Mouse (Mus musculus) midbrain, embryonic 16.5 days (tissue): ENCODE results near the gene Arid1b. TPM values are rescaled to one million over a fixed set of nuclear protein-coding genes. Genes with fewer than 3 reads are reported as not detected.

Experiments used
- ATAC-seq: fragments of 200-750 bp; cut with Nextera tagmentation; 2 replicates; pipeline ENCODE4 v1.8.0; 2017; ENCODE audit warnings: moderate TSS enrichment
- H3K27ac ChIP-seq: fragments of 300-500 bp; sonication (generic); 2 replicates; pipeline ENCODE4 v1.5.1; 2014; ENCODE audit warnings: mild to moderate bottlenecking, low read length, mixed read lengths
- H3K27me3 ChIP-seq: fragments of 300-500 bp; sonication (generic); 2 replicates; pipeline ENCODE4 v1.6.1; 2014; ENCODE audit warnings: low read depth, low read length, mixed read lengths; ENCODE audit not compliant: control insufficient read depth, insufficient read depth
- H3K36me3 ChIP-seq: fragments of 300-500 bp; sonication (generic); 2 replicates; pipeline ENCODE4 v1.6.1; 2014; ENCODE audit warnings: mild to moderate bottlenecking, low read length, moderate library complexity, mixed read lengths; ENCODE audit not compliant: control insufficient read depth, insufficient read depth
- H3K4me1 ChIP-seq: fragments of 300-500 bp; sonication (generic); 2 replicates; pipeline ENCODE4 v1.6.1; 2014; ENCODE audit warnings: mild to moderate bottlenecking, low read length, mixed read lengths; ENCODE audit not compliant: control insufficient read depth, insufficient read depth
- H3K4me2 ChIP-seq: fragments of 300-500 bp; sonication (generic); 2 replicates; pipeline ENCODE4 v1.6.1; 2014; ENCODE audit warnings: mild to moderate bottlenecking, low read length, mixed read lengths
- H3K4me3 ChIP-seq: fragments of 300-500 bp; sonication (generic); 2 replicates; pipeline ENCODE4 v1.5.1; 2014; ENCODE audit warnings: low read depth, mild to moderate bottlenecking, low read length, moderate library complexity, mixed read lengths
- H3K9ac ChIP-seq: fragments of 300-500 bp; sonication (generic); 2 replicates; pipeline ENCODE4 v1.6.1; 2014; ENCODE audit warnings: low read depth, low read length, mixed read lengths
- H3K9me3 ChIP-seq: fragments of 300-500 bp; sonication (generic); replicated peaks from 2 replicates; pipeline ENCODE4 v1.6.1; 2014; ENCODE audit warnings: mild to moderate bottlenecking, low read length, mixed read lengths; ENCODE audit not compliant: control insufficient read depth, poor library complexity, severe bottlenecking
- WGBS: fragments of 180-500 bp; shearing (Covaris S2); extraction: QIAGEN DNeasy Blood & Tissue Kit; methylation state at CpG from one replicate; pipeline ENCODE4 v1.1.7; 2014; 5-methylcytosine and 5-hydroxymethylcytosine counted together
- polyA plus RNA-seq: library from polyadenylated mRNA; unstranded; fragments of >200 nt; fragmentation: Nextera tagmentation; extraction: Ambion mirVana; gene quantifications from 2 replicates; pipeline ENCODE4 v1.2.1, GENCODE M21; 2015

The Arid1b gene
- polyA plus RNA-seq, 1 experiment from 2014 or later = 13.1 TPM

DNA sequence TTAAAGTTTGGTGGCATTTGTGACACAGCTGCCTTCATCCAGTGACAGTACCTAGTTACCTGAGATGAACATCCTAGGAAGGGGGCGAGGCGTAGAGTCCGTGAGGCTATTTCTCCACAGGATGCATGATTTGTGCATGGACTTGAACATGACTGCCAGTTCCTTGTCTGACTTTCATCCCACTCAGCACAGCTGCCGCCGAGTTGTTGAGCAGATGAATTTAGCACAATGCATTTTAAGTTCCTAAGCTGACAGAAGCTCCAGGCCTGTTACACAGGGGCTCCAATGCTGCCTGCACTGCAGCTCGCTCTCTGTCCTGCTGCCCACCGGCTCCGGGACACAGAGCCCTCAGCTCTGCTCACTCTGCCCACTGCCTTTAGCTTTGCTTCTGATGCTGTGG, 181.4 kb downstream of the Arid1b start:
- H3K27me3 ChIP-seq = no peaks in the 10 kb centered on the region
- 70% methylated on average over 8 of the region's 8 CpGs for WGBS
- no peak for ATAC-seq

DNA sequence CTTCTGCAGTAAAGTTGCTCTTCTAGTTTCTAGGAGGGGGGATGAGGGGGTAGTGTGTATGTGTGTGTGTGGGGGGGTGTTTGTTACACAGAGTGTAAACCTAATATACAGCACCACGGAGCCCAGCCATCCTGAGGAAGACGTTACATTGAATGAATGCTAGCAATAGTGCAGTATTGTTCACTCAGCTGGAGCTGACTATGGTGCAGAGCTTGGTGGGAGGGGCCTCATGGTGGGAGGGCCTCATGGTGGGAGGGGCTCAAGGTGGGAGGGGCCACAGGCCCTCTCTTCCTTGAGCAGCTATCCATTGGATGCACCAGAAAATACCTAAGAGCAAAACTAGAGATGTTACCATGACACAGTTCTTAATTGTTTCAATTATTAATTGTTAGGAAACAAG, 182.2 kb downstream of the Arid1b start:
- H3K4me3 ChIP-seq = no peak overlapping the region
- peaks cover 6% of the 10 kb centered on the region for H3K4me1 ChIP-seq
- no peak overlapping the region for H3K27ac ChIP-seq
- H3K27me3 ChIP-seq = no peaks in the 10 kb centered on the region
- no peaks in the 10 kb centered on the region for H3K36me3 ChIP-seq
- H3K9ac ChIP-seq = no peak overlapping the region
- H3K4me2 ChIP-seq = no peak overlapping the region
- no peaks in the 10 kb centered on the region for H3K9me3 ChIP-seq
- no peak for ATAC-seq
- WGBS = 60% methylated on average over 2 of the region's 2 CpGs

More for the DNA sequence above, 181.4 kb downstream of the Arid1b start:
- Histone ChIP-seq H3K9me3 (no peaks in the 10 kb centered on the region), H3K4me1 (peaks cover 6% of the 10 kb centered on the region), H3K4me3 (no peak overlapping the region), H3K9ac (no peak overlapping the region), H3K36me3 (no peaks in the 10 kb centered on the region), H3K4me2 (no peak overlapping the region), H3K27ac (no peak overlapping the region)

DNA sequence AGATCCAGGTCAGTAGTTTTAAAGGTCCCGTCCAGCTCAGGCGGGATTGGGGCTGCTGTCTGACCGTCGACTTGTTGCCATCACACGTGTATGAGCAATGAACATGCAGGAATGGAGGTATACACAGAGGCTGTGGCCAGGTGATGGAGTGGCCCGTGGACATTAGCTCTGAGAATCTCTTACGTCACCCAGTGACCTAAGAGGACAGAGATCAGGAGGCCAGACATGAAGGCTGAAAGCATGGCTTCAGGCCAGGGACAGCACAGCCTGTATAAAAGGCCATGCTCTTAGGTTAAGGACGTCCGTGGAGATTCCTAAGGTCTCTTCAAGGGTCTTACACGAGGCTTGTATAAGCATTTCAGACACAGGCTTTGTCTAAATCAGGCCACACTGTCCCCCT, 184.4 kb downstream of the Arid1b start:
- ATAC-seq = no peak
- no peaks in the 10 kb centered on the region for H3K9me3 ChIP-seq
- WGBS = 88% methylated on average over 10 of the region's 10 CpGs
- peaks cover 9% of the 10 kb centered on the region for H3K4me1 ChIP-seq
- H3K27ac ChIP-seq = no peak overlapping the region
- H3K4me2 ChIP-seq = no peak overlapping the region
- H3K36me3 ChIP-seq = no peaks in the 10 kb centered on the region
- H3K4me3 ChIP-seq = no peak overlapping the region
- H3K27me3 ChIP-seq = no peaks in the 10 kb centered on the region
- no peak overlapping the region for H3K9ac ChIP-seq

DNA sequence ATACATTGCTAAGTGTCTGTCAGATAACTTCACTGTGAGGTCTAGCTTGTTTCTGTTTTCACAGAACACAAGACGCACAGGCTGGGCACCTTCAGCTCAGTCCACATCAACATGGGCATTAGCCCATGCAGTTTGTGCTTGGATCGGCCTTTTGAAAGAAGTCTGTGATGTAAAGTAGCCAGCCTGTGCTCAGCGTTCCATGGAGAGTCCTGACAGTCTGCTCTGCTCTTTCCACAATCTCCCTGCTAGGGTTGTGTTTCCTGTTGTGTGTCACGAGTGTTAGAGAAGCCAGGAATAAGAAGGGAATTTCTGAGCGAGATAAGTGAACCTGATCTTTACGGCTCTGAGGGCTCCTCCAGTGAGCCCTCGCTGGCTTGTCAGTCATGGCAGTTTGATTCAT, 184.9 kb downstream of the Arid1b start:
- WGBS = 68% methylated on average over 7 of the region's 7 CpGs
- Histone ChIP-seq H3K27me3 (no peaks in the 10 kb centered on the region), H3K27ac (no peak overlapping the region), H3K36me3 (no peaks in the 10 kb centered on the region), H3K4me3 (no peak overlapping the region), H3K4me1 (peaks cover 9% of the 10 kb centered on the region), H3K4me2 (no peak overlapping the region), H3K9me3 (no peaks in the 10 kb centered on the region), H3K9ac (no peak overlapping the region)
- no peak for ATAC-seq

DNA sequence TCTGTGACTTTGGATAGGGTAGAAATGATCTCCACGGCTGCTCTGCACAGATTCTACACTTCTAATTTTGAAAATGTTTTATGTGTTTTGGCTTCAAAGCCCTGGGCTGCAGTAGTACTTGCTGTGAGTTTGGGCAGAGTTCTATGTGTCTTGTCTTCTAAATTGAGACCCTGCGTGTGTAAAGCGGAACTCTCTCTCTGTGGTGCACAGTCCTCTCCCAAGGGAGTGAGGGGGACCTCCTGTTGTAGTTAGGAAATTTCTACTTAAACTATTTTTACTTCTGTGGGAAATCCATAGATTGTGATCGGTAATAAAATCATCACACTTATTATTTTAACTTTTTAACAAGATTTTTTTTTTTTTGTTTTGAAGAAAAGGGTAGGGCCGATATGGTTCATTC, 185.3 kb downstream of the Arid1b start:
- Histone ChIP-seq H3K4me1 (peaks cover 12% of the 10 kb centered on the region), H3K4me3 (no peak overlapping the region), H3K27ac (no peak overlapping the region), H3K9me3 (no peaks in the 10 kb centered on the region), H3K9ac (no peak overlapping the region), H3K4me2 (no peak overlapping the region), H3K36me3 (no peaks in the 10 kb centered on the region), H3K27me3 (no peaks in the 10 kb centered on the region)
- no peak for ATAC-seq
- 84% methylated on average over 5 of the region's 5 CpGs for WGBS

DNA sequence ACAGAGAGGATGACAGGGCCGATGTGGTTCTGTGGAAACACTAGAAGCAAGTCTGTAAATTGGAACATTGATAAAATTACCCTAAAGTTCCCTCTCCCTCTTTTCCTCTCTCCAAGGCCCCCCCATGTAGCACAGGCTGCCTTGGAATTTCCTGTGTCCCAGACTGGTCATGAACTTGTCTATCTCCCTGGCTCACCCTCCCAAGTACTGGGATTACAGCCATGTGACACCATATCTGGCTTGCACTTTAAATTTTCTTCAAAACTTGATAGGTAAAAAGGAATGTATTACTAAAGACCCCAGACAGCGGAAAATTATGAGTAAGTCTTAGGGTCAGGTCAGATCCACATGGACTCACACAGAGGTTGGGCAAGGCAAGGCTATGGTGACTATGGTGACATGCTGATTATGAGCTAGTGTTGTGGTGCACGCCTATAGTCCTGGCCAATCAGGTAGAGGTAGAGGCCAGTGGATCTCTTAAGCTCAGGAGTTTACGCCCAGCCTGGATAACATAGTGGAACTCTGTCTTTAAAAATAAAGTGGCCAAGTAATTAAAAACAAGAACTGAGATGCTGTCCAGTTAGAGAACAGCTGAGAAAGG, 185.9 kb downstream of the Arid1b start:
- WGBS = 89% methylated on average over 4 of the region's 4 CpGs
- ATAC-seq = no peak
- Histone ChIP-seq H3K27me3 (no peaks in the 10 kb centered on the region), H3K4me1 (peaks cover 14% of the 10 kb centered on the region), H3K27ac (no peak overlapping the region), H3K4me3 (no peak overlapping the region), H3K36me3 (no peaks in the 10 kb centered on the region), H3K9ac (no peak overlapping the region), H3K4me2 (no peak overlapping the region), H3K9me3 (no peaks in the 10 kb centered on the region)

DNA sequence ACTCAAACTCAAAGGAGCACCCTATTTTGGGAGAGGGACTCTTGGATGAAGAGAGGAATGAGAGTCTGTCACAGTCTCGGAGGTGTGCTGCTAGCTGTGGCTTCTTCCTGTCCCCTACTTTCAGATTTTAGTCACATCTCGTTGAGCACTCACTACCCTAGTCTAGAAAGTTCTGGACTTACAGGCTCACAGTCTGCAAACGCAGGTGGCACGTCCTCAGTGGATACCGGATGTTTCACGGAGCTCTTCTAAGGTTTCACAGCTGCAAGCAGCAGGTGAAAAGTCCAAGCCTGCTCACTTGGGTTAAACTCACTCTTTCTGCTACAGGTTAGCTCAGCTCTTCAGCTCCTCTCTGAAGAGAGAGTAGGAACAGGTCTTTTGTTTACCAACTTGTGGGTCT, 186.8 kb downstream of the Arid1b start:
- 90% methylated on average over 6 of the region's 6 CpGs for WGBS
- peaks cover 14% of the 10 kb centered on the region for H3K4me1 ChIP-seq
- H3K4me2 ChIP-seq = no peak overlapping the region
- no peak for ATAC-seq
- H3K9ac ChIP-seq = no peak overlapping the region
- H3K27me3 ChIP-seq = no peaks in the 10 kb centered on the region
- H3K36me3 ChIP-seq = no peaks in the 10 kb centered on the region
- H3K4me3 ChIP-seq = no peak overlapping the region
- no peak overlapping the region for H3K27ac ChIP-seq
- H3K9me3 ChIP-seq = no peaks in the 10 kb centered on the region

DNA sequence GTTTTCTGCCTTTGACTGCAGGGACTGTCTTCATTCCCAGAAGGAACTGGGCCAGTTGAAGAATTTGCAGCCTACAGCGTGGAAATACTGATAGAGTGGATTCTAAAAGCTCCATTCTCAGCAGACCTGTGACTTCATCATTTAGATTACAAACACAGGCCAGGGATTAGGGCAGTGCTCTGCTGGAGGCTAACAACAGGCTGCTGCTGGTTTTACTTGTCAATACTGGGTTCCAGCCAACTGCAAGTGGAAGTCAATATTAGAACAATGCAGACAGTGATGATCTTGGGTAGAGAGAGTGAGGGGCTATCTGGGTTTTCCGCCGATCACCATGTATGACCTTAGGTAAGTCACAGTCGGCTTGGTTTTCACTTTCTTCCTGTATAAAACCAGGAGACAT, 188.4 kb downstream of the Arid1b start:
- H3K36me3 ChIP-seq = no peaks in the 10 kb centered on the region
- H3K4me3 ChIP-seq = no peak overlapping the region
- no peak for ATAC-seq
- no peaks in the 10 kb centered on the region for H3K27me3 ChIP-seq
- no peaks in the 10 kb centered on the region for H3K9me3 ChIP-seq
- no peak overlapping the region for H3K4me2 ChIP-seq
- H3K9ac ChIP-seq = no peak overlapping the region
- H3K4me1 ChIP-seq = peaks cover 17% of the 10 kb centered on the region
- WGBS = 77% methylated on average over 4 of the region's 4 CpGs
- H3K27ac ChIP-seq = no peak overlapping the region

DNA sequence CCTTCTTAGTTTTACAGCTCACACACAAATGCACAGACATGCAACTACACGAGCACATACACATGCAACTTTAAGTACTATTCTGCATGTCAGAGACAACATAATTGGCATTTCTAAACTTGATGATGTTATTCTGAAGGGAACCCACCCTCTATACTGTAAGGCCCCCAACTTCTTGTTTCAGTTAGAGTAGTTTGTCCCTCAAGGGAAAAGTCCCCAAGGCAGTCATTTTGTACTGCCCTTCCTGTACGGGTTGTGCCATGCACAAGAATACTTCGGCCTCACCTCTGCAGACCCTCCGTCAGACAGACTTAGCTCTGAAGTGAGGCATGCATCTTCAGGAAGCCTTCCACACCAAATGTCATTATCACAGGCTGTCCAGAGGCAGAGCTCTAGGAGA, 191.4 kb downstream of the Arid1b start:
- Histone ChIP-seq H3K36me3 (no peaks in the 10 kb centered on the region), H3K4me1 (peaks cover 27% of the 10 kb centered on the region), H3K27ac (no peak overlapping the region), H3K9ac (no peak overlapping the region), H3K4me2 (no peak overlapping the region), H3K4me3 (no peak overlapping the region), H3K9me3 (no peaks in the 10 kb centered on the region), H3K27me3 (no peaks in the 10 kb centered on the region)
- 69% methylated on average over 4 of the region's 4 CpGs for WGBS
- ATAC-seq = no peak
